Mouse (Mus musculus): ENCODE results near the gene Ghrh. TPM values are rescaled to one million over a fixed set of nuclear protein-coding genes. Genes with fewer than 3 reads are reported as not detected.

Ghrh gene
- polyA plus RNA-seq, 1 experiment from 2014 or later = 2.4 TPM

- Histone ChIP-seq H3K4me2 (ENCODE audit: low read length) (no peak overlapping the region), H3K9ac (replicated peaks; ENCODE audit: low read length) (no peak overlapping the region; the same call in 1 of the 2 replicates), H3K4me1 (ENCODE audit: control insufficient read depth, insufficient read depth, low read length) (no peaks in the 10 kb centered on the region), H3K4me3 (replicated peaks; ENCODE audit: low read depth, low read length) (no peak overlapping the region), H3K9me3 (ENCODE audit: control insufficient read depth, low read length) (no peaks in the 10 kb centered on the region), H3K27ac (replicated peaks; ENCODE audit: low read depth, low read length) (peak overlapping the region; percentile 33; the same call in 1 of the 2 replicates), H3K27me3 (ENCODE audit: control insufficient read depth, insufficient read depth, low read length) (no peaks in the 10 kb centered on the region), H3K36me3 (ENCODE audit: control insufficient read depth, insufficient read depth, low read length) (peaks cover 85% of the 10 kb centered on the region)
- WGBS = 73% methylated on average over 5 of the region's 5 CpGs
- ATAC-seq (ENCODE audit: low FRiP score, low TSS enrichment) = no peak
- DNase-seq = peak; percentile 47
These were observed 25.1 kb downstream of the Ghrh start for GRCm38 (mm10) chr2:157322029-157322766.

DNA sequence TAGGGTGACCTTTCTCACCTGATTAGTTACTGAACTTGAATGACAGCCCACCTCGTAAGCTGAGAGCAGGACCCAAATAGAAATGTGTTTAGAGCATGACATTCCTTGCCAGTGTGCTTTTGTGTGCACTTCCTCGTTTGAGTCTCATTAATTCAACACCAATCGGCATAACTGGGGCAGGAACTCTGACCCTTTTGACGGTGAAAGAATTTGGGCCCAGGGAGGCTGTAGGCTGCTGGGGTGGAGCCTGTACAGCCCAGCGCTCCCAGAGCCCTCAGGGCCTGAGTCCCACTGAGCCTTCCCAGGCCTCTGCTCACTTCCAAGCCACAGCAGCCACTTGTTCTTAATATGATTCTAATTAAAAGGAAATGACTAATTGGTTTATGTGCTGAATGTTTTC lies 26.4 kb downstream of the Ghrh start:
- Histone ChIP-seq H3K27ac (replicated peaks; ENCODE audit: low read depth, low read length) (no peak overlapping the region), H3K36me3 (ENCODE audit: control insufficient read depth, insufficient read depth, low read length) (peaks cover 87% of the 10 kb centered on the region), H3K4me1 (ENCODE audit: control insufficient read depth, insufficient read depth, low read length) (no peaks in the 10 kb centered on the region), H3K4me2 (ENCODE audit: low read length) (no peak overlapping the region), H3K9ac (replicated peaks; ENCODE audit: low read length) (no peak overlapping the region), H3K27me3 (ENCODE audit: control insufficient read depth, insufficient read depth, low read length) (no peaks in the 10 kb centered on the region), H3K4me3 (replicated peaks; ENCODE audit: low read depth, low read length) (no peak overlapping the region), H3K9me3 (ENCODE audit: control insufficient read depth, low read length) (no peaks in the 10 kb centered on the region)
- 37% methylated on average over 5 of the region's 5 CpGs for WGBS
- ATAC-seq (ENCODE audit: low FRiP score, low TSS enrichment) = no peak
- DNase-seq = no peak

- ATAC-seq (ENCODE audit: low FRiP score, low TSS enrichment) (no peak), DNase-seq (no peak)
- 69% methylated on average over 8 of the region's 8 CpGs for WGBS
- Histone ChIP-seq H3K4me1 (ENCODE audit: control insufficient read depth, insufficient read depth, low read length) (no peaks in the 10 kb centered on the region), H3K9me3 (ENCODE audit: control insufficient read depth, low read length) (no peaks in the 10 kb centered on the region), H3K27ac (replicated peaks; ENCODE audit: low read depth, low read length) (peak overlapping the region; percentile 45), H3K4me2 (ENCODE audit: low read length) (no peak overlapping the region), H3K4me3 (replicated peaks; ENCODE audit: low read depth, low read length) (no peak overlapping the region), H3K9ac (replicated peaks; ENCODE audit: low read length) (no peak overlapping the region), H3K27me3 (ENCODE audit: control insufficient read depth, insufficient read depth, low read length) (no peaks in the 10 kb centered on the region), H3K36me3 (ENCODE audit: control insufficient read depth, insufficient read depth, low read length) (peaks cover 88% of the 10 kb centered on the region)
These were observed 27.2 kb downstream of the Ghrh start for GRCm38 (mm10) chr2:157320135-157320534.

GRCm38 (mm10) chr2:157317220-157317619 lies 30.1 kb downstream of the Ghrh start:
- no peaks in the 10 kb centered on the region for H3K27me3 ChIP-seq (ENCODE audit: control insufficient read depth, insufficient read depth, low read length)
- no peak overlapping the region for H3K4me3 ChIP-seq (replicated peaks; ENCODE audit: low read depth, low read length)
- WGBS = 89% methylated on average over 6 of the region's 6 CpGs
- no peaks in the 10 kb centered on the region for H3K9me3 ChIP-seq (ENCODE audit: control insufficient read depth, low read length)
- DNase-seq (no peak), ATAC-seq (ENCODE audit: low FRiP score, low TSS enrichment) (no peak)
- H3K27ac ChIP-seq (replicated peaks; ENCODE audit: low read depth, low read length) = 0 out of 2 replicates have a peak overlapping the region, but pooled peaks have one; percentile 57
- H3K9ac ChIP-seq (replicated peaks; ENCODE audit: low read length) = no peak overlapping the region
- peaks cover 12% of the 10 kb centered on the region for H3K4me1 ChIP-seq (ENCODE audit: control insufficient read depth, insufficient read depth, low read length)
- peaks cover 87% of the 10 kb centered on the region for H3K36me3 ChIP-seq (ENCODE audit: control insufficient read depth, insufficient read depth, low read length)
- no peak overlapping the region for H3K4me2 ChIP-seq (ENCODE audit: low read length)

- Histone ChIP-seq H3K4me1 (ENCODE audit: control insufficient read depth, insufficient read depth, low read length) (peaks cover 12% of the 10 kb centered on the region), H3K36me3 (ENCODE audit: control insufficient read depth, insufficient read depth, low read length) (peaks cover 86% of the 10 kb centered on the region), H3K9me3 (ENCODE audit: control insufficient read depth, low read length) (no peaks in the 10 kb centered on the region), H3K4me2 (ENCODE audit: low read length) (no peak overlapping the region), H3K9ac (replicated peaks; ENCODE audit: low read length) (no peak overlapping the region), H3K27ac (replicated peaks; ENCODE audit: low read depth, low read length) (peak overlapping the region; percentile 57; the same call in 1 of the 2 replicates), H3K27me3 (ENCODE audit: control insufficient read depth, insufficient read depth, low read length) (no peaks in the 10 kb centered on the region), H3K4me3 (replicated peaks; ENCODE audit: low read depth, low read length) (no peak overlapping the region)
- no peak for DNase-seq
- no peak for ATAC-seq (ENCODE audit: low FRiP score, low TSS enrichment)
- WGBS = 81% methylated on average over 14 of the region's 14 CpGs
These were observed 30.9 kb downstream of the Ghrh start for GRCm38 (mm10) chr2:157316358-157316933.

DNA sequence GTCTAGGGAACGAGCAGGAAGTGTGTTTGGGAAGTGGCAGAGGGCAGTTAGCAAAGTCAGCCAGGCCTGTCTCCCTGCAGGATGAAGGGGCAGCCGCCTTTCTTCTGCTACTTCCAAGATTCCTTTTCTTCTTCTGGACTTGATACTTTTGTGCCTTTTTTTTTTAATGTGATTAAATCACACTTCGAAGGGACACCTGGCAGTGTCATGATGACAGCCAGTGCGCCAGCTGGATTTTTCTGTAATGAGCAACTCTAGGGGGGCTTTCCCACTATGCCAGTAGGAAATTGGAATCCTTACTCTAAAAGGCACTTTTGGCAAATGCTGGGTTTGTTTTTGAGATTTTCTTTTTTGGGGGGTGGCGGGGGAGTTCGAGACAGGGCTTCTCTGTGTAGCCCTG lies 31.8 kb downstream of the Ghrh start:
- Histone ChIP-seq H3K36me3 (ENCODE audit: control insufficient read depth, insufficient read depth, low read length) (peaks cover 88% of the 10 kb centered on the region), H3K4me1 (ENCODE audit: control insufficient read depth, insufficient read depth, low read length) (peaks cover 12% of the 10 kb centered on the region), H3K4me2 (ENCODE audit: low read length) (no peak overlapping the region), H3K4me3 (replicated peaks; ENCODE audit: low read depth, low read length) (no peak overlapping the region), H3K9ac (replicated peaks; ENCODE audit: low read length) (no peak overlapping the region), H3K27ac (replicated peaks; ENCODE audit: low read depth, low read length) (0 out of 2 replicates have a peak overlapping the region, but pooled peaks have one; percentile 71), H3K9me3 (ENCODE audit: control insufficient read depth, low read length) (no peaks in the 10 kb centered on the region), H3K27me3 (ENCODE audit: control insufficient read depth, insufficient read depth, low read length) (no peaks in the 10 kb centered on the region)
- no peak for ATAC-seq (ENCODE audit: low FRiP score, low TSS enrichment)
- DNase-seq = no peak
- 85% methylated on average over 6 of the region's 6 CpGs for WGBS

- H3K36me3 ChIP-seq (ENCODE audit: control insufficient read depth, insufficient read depth, low read length) = peaks cover 91% of the 10 kb centered on the region
- ATAC-seq (ENCODE audit: low FRiP score, low TSS enrichment) (no peak), DNase-seq (no peak)
- no peak overlapping the region for H3K9ac ChIP-seq (replicated peaks; ENCODE audit: low read length)
- WGBS = 75% methylated on average over 7 of the region's 7 CpGs
- no peaks in the 10 kb centered on the region for H3K27me3 ChIP-seq (ENCODE audit: control insufficient read depth, insufficient read depth, low read length)
- H3K4me2 ChIP-seq (ENCODE audit: low read length) = no peak overlapping the region
- no peaks in the 10 kb centered on the region for H3K9me3 ChIP-seq (ENCODE audit: control insufficient read depth, low read length)
- H3K27ac ChIP-seq (replicated peaks; ENCODE audit: low read depth, low read length) = peak overlapping the region; percentile 71
- H3K4me3 ChIP-seq (replicated peaks; ENCODE audit: low read depth, low read length) = no peak overlapping the region
- peaks cover 12% of the 10 kb centered on the region for H3K4me1 ChIP-seq (ENCODE audit: control insufficient read depth, insufficient read depth, low read length)
These were observed 33.0 kb downstream of the Ghrh start for GRCm38 (mm10) chr2:157314310-157314709.

DNA sequence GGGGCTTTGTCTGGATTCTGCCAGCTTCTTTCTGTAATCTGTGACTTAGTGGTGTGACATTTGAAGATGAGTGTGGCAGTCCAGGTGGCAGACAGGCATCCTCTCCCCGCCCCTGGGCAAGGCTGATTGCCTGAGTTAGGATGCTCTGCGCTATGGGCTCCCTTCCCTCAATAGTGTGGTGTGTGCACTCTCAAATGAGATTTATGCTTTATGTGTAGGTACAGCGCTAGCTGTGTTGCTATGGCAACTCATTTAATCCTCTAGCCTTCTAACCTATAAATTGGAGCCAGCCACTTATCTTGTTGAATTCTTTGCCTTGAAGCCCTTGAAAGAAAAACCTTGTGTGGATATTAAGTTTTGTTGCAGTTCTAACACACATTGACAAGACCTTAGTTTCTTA lies 33.6 kb downstream of the Ghrh start:
- WGBS = 64% methylated on average over 3 of the region's 3 CpGs
- ATAC-seq (ENCODE audit: low FRiP score, low TSS enrichment) = no peak

More for the DNA sequence above, 33.6 kb downstream of the Ghrh start:
- Histone ChIP-seq H3K4me1 (ENCODE audit: control insufficient read depth, insufficient read depth, low read length) (peaks cover 12% of the 10 kb centered on the region), H3K27ac (replicated peaks; ENCODE audit: low read depth, low read length) (peak overlapping the region; percentile 71), H3K9me3 (ENCODE audit: control insufficient read depth, low read length) (no peaks in the 10 kb centered on the region), H3K4me2 (ENCODE audit: low read length) (no peak overlapping the region), H3K9ac (replicated peaks; ENCODE audit: low read length) (no peak overlapping the region), H3K4me3 (replicated peaks; ENCODE audit: low read depth, low read length) (no peak overlapping the region), H3K27me3 (ENCODE audit: control insufficient read depth, insufficient read depth, low read length) (no peaks in the 10 kb centered on the region), H3K36me3 (ENCODE audit: control insufficient read depth, insufficient read depth, low read length) (peaks cover 94% of the 10 kb centered on the region)
- peak; percentile 72 for DNase-seq
